Mouse (Mus musculus) cerebellum, adult 2 months (tissue): ENCODE measurements around the gene Fbn1.

ENCODE experiments used
- CTCF ChIP-seq: fragments of 200-500 bp; IDR thresholded peaks from 2 replicates; pipeline ENCODE4 v1.5.1; 2011; ENCODE audit warnings: low read depth, mild to moderate bottlenecking, control low read depth, low read length, moderate library complexity, borderline replicate concordance; ENCODE audit not compliant: insufficient read depth
- POLR2A ChIP-seq: fragments of 200-500 bp; IDR thresholded peaks from 2 replicates; pipeline ENCODE4 v1.6.1; 2011; ENCODE audit warnings: low read length, control low read depth, borderline replicate concordance; ENCODE audit not compliant: insufficient read depth

DNA sequence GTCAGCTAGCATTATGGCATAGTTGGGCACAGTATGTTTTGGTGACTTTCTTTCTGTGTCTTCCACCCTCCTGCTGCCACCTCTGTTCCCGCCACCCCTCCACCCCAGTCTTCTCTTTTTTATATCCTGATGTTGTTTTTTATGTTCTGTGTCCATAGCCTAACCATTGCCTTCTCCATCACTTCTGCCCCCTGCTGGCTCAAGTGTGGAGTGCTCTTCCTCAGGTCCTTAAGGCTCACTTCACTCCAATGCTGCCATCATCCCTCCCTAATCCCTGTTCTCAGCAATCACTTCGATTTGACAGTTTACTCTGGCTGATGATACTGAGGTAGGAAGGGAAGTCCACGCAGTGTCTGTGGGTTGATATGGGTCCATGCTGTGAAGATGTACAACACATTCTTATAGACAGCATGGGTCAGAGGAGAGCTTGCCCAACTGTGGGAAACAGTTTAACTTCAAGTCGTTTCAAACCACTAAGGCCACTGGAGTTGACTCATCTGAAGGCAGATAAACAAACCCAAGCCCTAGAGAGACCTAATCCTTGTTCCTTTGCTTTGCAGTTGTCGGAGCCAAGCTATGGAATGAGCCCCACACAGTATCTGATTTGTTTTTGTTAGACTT is 203.9 kb downstream of the Fbn1 start:
- TF ChIP-seq CTCF (peak; percentile 41; the same call in 1 of the 2 replicates), POLR2A (no peak)
